Mouse (Mus musculus) CH12.LX (cell line): ENCODE results near the gene Anks1b. TPM values are rescaled to one million over a fixed set of nuclear protein-coding genes. Genes with fewer than 3 reads are reported as not detected.

Experiments
- DNase-seq: peaks from one replicate; pipeline ENCODE4 v3.0.0-alpha.2; 2013; ENCODE audit errors: extremely low read depth
- H3K27ac ChIP-seq: 2 replicates; pipeline ENCODE4 v1.5.1; 2012; ENCODE audit warnings: low read depth, mild to moderate bottlenecking, control low read depth, moderate library complexity; ENCODE audit not compliant: insufficient read depth
- H3K27me3 ChIP-seq: replicated peaks from 2 replicates; pipeline ENCODE3; 2012; ENCODE audit warnings: inconsistent platforms
- H3K36me3 ChIP-seq, 2 experiments: replicated peaks in 1 of 2; 2 replicates each; pipeline versions ENCODE3 to v1.6.1; 2012; ENCODE audit warnings: inconsistent platforms in 1 of 2, low read length in 1 of 2, mild to moderate bottlenecking in 1 of 2, mixed read lengths in 1 of 2, moderate library complexity in 1 of 2; ENCODE audit not compliant: control insufficient read depth in 1 of 2, insufficient read depth in 1 of 2
- H3K4me1 ChIP-seq, 2 experiments: 2 replicates each; pipeline ENCODE4 v1.6.1; 2012; ENCODE audit warnings: inconsistent platforms in 1 of 2, moderate library complexity in 1 of 2; ENCODE audit not compliant: insufficient read depth in 2 of 2, control insufficient read depth in 1 of 2
- H3K4me2 ChIP-seq: 2 replicates; pipeline ENCODE4 v1.6.1; 2012; ENCODE audit warnings: low read depth, mild to moderate bottlenecking, control low read depth; ENCODE audit not compliant: poor library complexity, insufficient read depth, severe bottlenecking
- H3K4me3 ChIP-seq, 3 experiments: fragments of 150-350 bp in 1 of 3; sonication (generic) in 1 of 3; replicated peaks in 1 of 3; 2 replicates each; pipeline versions ENCODE3 to v1.5.1; 2011 to 2012; ENCODE audit warnings: low read depth in 2 of 3, low read length in 2 of 3, mild to moderate bottlenecking in 2 of 3, moderate library complexity in 2 of 3, control low read depth in 1 of 3, improper control_type of control experiment in 1 of 3, inconsistent platforms in 1 of 3, mixed read lengths in 1 of 3; ENCODE audit not compliant: poor library complexity in 1 of 3
- H3K79me2 ChIP-seq: replicated peaks from 2 replicates; pipeline ENCODE4 v1.6.1; 2012; ENCODE audit warnings: mild to moderate bottlenecking, moderate library complexity; ENCODE audit not compliant: control insufficient read depth, poor library complexity, insufficient read depth, severe bottlenecking; ENCODE audit errors: extremely low read depth
- H3K9ac ChIP-seq: 2 replicates; pipeline ENCODE4 v1.6.1; 2012; ENCODE audit warnings: low read depth, mild to moderate bottlenecking, control low read depth, moderate library complexity; ENCODE audit not compliant: insufficient read depth
- H3K9me3 ChIP-seq: replicated peaks from 2 replicates; pipeline ENCODE3; 2012; ENCODE audit warnings: low read length, inconsistent platforms, mixed read lengths
- CHD2 ChIP-seq: IDR thresholded peaks from 2 replicates; pipeline ENCODE4 v1.6.1; 2011; ENCODE audit warnings: low read length, improper control_type of control experiment
- E2F4 ChIP-seq: IDR thresholded peaks from 2 replicates; pipeline ENCODE4 v1.6.1; 2011; ENCODE audit warnings: low read depth, low read length, improper control_type of control experiment; ENCODE audit not compliant: insufficient replicate concordance
- ELF1 ChIP-seq: IDR thresholded peaks from 2 replicates; pipeline ENCODE4 v1.6.1; 2014; ENCODE audit warnings: low read depth, mild to moderate bottlenecking, inconsistent platforms, low read length, improper control_type of control experiment
- ETS1 ChIP-seq: conservative IDR thresholded peaks from 2 replicates; pipeline ENCODE4 v1.6.1; 2012; ENCODE audit warnings: low read depth, mild to moderate bottlenecking, inconsistent platforms, low read length, improper control_type of control experiment, moderate library complexity
- HCFC1 ChIP-seq: IDR thresholded peaks from 2 replicates; pipeline ENCODE4 v1.6.1; 2012; ENCODE audit warnings: low read depth, mild to moderate bottlenecking, inconsistent platforms, low read length, improper control_type of control experiment
- IRF4 ChIP-seq: IDR thresholded peaks from 2 replicates; pipeline ENCODE4 v1.6.1; 2014; ENCODE audit warnings: low read depth, mild to moderate bottlenecking, inconsistent platforms, low read length, improper control_type of control experiment
- JUN ChIP-seq: IDR thresholded peaks from 2 replicates; pipeline ENCODE4 v1.6.1; 2011; ENCODE audit warnings: low read depth, mild to moderate bottlenecking, low read length, improper control_type of control experiment, moderate library complexity; ENCODE audit not compliant: insufficient read depth
- JUND ChIP-seq: conservative IDR thresholded peaks from 2 replicates; pipeline ENCODE4 v1.6.1; 2011; ENCODE audit warnings: low read depth, low read length, improper control_type of control experiment
- MAZ ChIP-seq: IDR thresholded peaks from 2 replicates; pipeline ENCODE4 v1.6.1; 2012; ENCODE audit warnings: low read depth, mild to moderate bottlenecking, inconsistent platforms, low read length, improper control_type of control experiment, moderate library complexity
- NELFE ChIP-seq: IDR thresholded peaks from 2 replicates; pipeline ENCODE4 v1.6.1; 2011; ENCODE audit warnings: low read depth, low read length, improper control_type of control experiment
- NRF1 ChIP-seq: IDR thresholded peaks from 2 replicates; pipeline ENCODE4 v1.6.1; 2014; ENCODE audit warnings: low read depth, mild to moderate bottlenecking, inconsistent platforms, low read length, improper control_type of control experiment, moderate library complexity
- PAX5 ChIP-seq: IDR thresholded peaks from 2 replicates; pipeline ENCODE4 v1.6.1; 2012; ENCODE audit warnings: low read length, inconsistent platforms, mixed read lengths
- RAD21 ChIP-seq: IDR thresholded peaks from 2 replicates; pipeline ENCODE4 v1.6.1; 2011; ENCODE audit warnings: low read depth, mild to moderate bottlenecking, low read length, improper control_type of control experiment, moderate library complexity
- SIN3A ChIP-seq: IDR thresholded peaks from 2 replicates; pipeline ENCODE4 v1.6.1; 2012; ENCODE audit warnings: low read length, improper control_type of control experiment, inconsistent platforms
- TBP ChIP-seq: conservative IDR thresholded peaks from 2 replicates; pipeline ENCODE4 v1.6.1; 2011; ENCODE audit warnings: low read depth, low read length, improper control_type of control experiment
- TCF12 ChIP-seq: IDR thresholded peaks from 2 replicates; pipeline ENCODE4 v1.6.1; 2014; ENCODE audit warnings: low read depth, mild to moderate bottlenecking, inconsistent platforms, low read length, improper control_type of control experiment
- USF1 ChIP-seq: IDR thresholded peaks from 2 replicates; pipeline ENCODE4 v1.6.1; 2014; ENCODE audit warnings: low read depth, mild to moderate bottlenecking, inconsistent platforms, low read length, improper control_type of control experiment
- USF2 ChIP-seq: conservative IDR thresholded peaks from 2 replicates; pipeline ENCODE4 v1.6.1; 2011; ENCODE audit warnings: low read depth, low read length, improper control_type of control experiment
- ZC3H11A ChIP-seq: IDR thresholded peaks from 2 replicates; pipeline ENCODE4 v1.6.1; 2012; ENCODE audit warnings: low read depth, mild to moderate bottlenecking, inconsistent platforms, low read length, improper control_type of control experiment
- ZKSCAN1 ChIP-seq: IDR thresholded peaks from 2 replicates; pipeline ENCODE4 v1.6.1; 2012; ENCODE audit warnings: low read depth, inconsistent platforms, low read length, improper control_type of control experiment, borderline replicate concordance
- ZNF384 ChIP-seq: IDR thresholded peaks from 2 replicates; pipeline ENCODE4 v1.6.1; 2012; ENCODE audit warnings: low read depth, low read length, improper control_type of control experiment, inconsistent platforms
- dilution Hi-C: fragments of 300-500 bp; cut with MboI; formaldehyde crosslinking; loops from 2 replicates; pipeline ENCODE4 v1.14.3; 2020; ENCODE audit warnings: low sequenced_read_pairs; ENCODE audit not compliant: extremely low pct_unique_long_range_greater_than_20kb, extremely low pct_ligation_motif_present
- in situ Hi-C: fragments of 300-500 bp; cut with MboI; formaldehyde crosslinking; loops from 3 replicates; pipeline ENCODE4 v1.14.3; 2019; ENCODE audit warnings: low sequenced_read_pairs, low pct_ligation_motif_present, low pct_unique_long_range_greater_than_20kb, mixed read lengths
- polyA plus RNA-seq: library from polyadenylated mRNA; unstranded; fragments of >175 nt; gene quantifications from 2 replicates; pipeline ENCODE4 v1.2.1, GENCODE M21; 2012; ENCODE audit warnings: low read depth; ENCODE audit not compliant: insufficient read length
- total RNA-seq, 2 experiments: library from RNA; depleted of rRNA; stranded (reverse); fragments of 300-350 nt in 1 of 2; fragments of >200 nt in 1 of 2; gene quantifications; 2 replicates each; pipeline ENCODE4 v1.2.3; 2012 to 2014

The Anks1b gene
- total and polyA plus RNA-seq, 3 experiments = 0.17 TPM; not detected in 2

DNA sequence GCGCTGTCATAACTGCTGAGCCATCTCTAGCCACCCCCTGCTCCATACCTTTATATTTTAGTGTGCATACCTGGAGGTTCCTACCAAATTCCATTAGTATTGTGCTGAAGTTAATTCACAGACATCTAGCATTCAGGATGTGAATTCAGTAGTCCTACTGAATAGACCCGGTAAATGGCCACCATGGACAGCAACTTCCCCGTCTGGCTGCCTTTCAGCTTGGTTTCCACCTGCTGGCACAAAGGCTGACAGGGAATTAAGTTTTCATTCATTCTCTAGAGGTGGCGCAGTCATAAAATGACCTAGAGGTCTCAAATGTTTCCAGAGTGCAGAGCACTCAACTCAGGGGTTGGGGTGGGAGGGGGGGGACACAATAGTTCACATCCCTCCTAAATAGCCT lies 953.6 kb downstream of the Anks1b start:
- H3K79me2 ChIP-seq = no peaks in the 10 kb centered on the region
- no peaks in the 10 kb centered on the region for H3K27me3 ChIP-seq
- H3K36me3 ChIP-seq = no peaks in the 10 kb centered on the region
- in situ Hi-C loops = no loop called here
- DNase-seq = no peak
- TF ChIP-seq MAZ (no peak), SIN3A (no peak), TCF12 (no peak), PAX5 (no peak), ZKSCAN1 (no peak), ETS1 (no peak), RAD21 (no peak), JUND (no peak)
- TF ChIP-seq, all 38 proteins: peak for 0
- Histone ChIP-seq H3K4me1 (no peaks in the 10 kb centered on the region), H3K27ac (no peak overlapping the region), H3K9me3 (peaks cover 5% of the 10 kb centered on the region), H3K9ac (no peak overlapping the region), H3K4me3 (no peak overlapping the region), H3K4me2 (no peak overlapping the region)
- dilution Hi-C loops = no loop called here

GRCm38 (mm10) chr10:90828581-90829393 lies 955.5 kb downstream of the Anks1b start:
- TF ChIP-seq CHD2 (no peak), SIN3A (no peak), E2F4 (no peak), ELF1 (no peak), IRF4 (no peak), ZNF384 (no peak), TBP (no peak), NRF1 (no peak), JUN (no peak), NELFE (no peak), USF1 (no peak), ZC3H11A (no peak), HCFC1 (no peak), USF2 (no peak)
- dilution Hi-C loops = no loop called here

More at GRCm38 (mm10) chr10:90828581-90829393, 955.5 kb downstream of the Anks1b start:
- in situ Hi-C loops = no loop called here
- no peak overlapping the region for H3K9ac ChIP-seq
- no peak for DNase-seq
- H3K27ac ChIP-seq = no peak overlapping the region
- H3K4me2 ChIP-seq = no peak overlapping the region
- no peaks in the 10 kb centered on the region for H3K27me3 ChIP-seq
- peaks cover 5% of the 10 kb centered on the region for H3K9me3 ChIP-seq
- H3K4me3 ChIP-seq = no peak overlapping the region
- H3K36me3 ChIP-seq = no peaks in the 10 kb centered on the region
- no peaks in the 10 kb centered on the region for H3K79me2 ChIP-seq
- peaks cover 0 to 5% of the 10 kb centered on the region in 2 experiments; a peak in 1 of 4 replicates for H3K4me1 ChIP-seq
